Mouse (Mus musculus) cortical plate, adult 2 months (tissue): ENCODE results near the gene Furin.

Source experiments
- CTCF ChIP-seq: fragments of 200-500 bp; IDR thresholded peaks from 2 replicates; pipeline ENCODE4 v1.5.1; 2011; ENCODE audit warnings: mild to moderate bottlenecking, control low read depth, low read length; ENCODE audit not compliant: insufficient read depth; ENCODE audit errors: extremely low read depth
- POLR2A ChIP-seq: fragments of 200-500 bp; IDR thresholded peaks from 2 replicates; pipeline ENCODE4 v1.6.1; 2011; ENCODE audit warnings: mild to moderate bottlenecking, low read length, control low read depth; ENCODE audit not compliant: insufficient read depth; ENCODE audit errors: extremely low read depth

DNA sequence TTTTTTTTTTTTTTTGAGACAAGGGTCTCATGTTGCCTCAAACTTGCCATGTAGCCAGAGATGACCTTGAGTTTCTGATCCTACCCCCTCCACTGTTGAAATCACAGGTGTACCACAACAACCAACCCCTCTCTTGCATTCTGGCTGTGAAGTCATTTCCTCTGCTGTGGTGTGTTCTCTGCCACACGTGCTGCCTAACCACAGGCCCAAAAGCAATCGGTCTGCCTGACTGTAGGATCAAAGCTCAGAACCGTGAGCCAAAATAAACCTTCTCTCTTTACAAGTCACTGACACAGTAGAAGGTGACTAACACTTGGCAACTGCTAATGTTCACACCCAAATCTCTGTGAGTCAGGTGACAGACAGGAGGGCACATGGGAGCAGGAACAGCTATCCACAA lies 44.8 kb downstream of the Furin start:
- TF ChIP-seq POLR2A (no peak), CTCF (no peak)
